Mouse (Mus musculus): Measurements from ENCODE around the gene Dhx15. TPM values are rescaled to one million over a fixed set of nuclear protein-coding genes. Genes with fewer than 3 reads are reported as not detected.

The Dhx15 gene
- polyA plus RNA-seq, 1 experiment from 2014 or later, result 112 TPM

- Histone ChIP-seq H3K9ac (ENCODE audit: low read depth, low read length) (no peak overlapping the region), H3K36me3 (ENCODE audit: control insufficient read depth, insufficient read depth, low read length) (no peaks in the 10 kb centered on the region), H3K4me1 (ENCODE audit: control insufficient read depth, insufficient read depth, low read length) (0 out of 2 replicates have a peak, but pooled peaks cover 1% of the 10 kb centered on the region), H3K4me2 (replicated peaks; ENCODE audit: low read depth, low read length) (no peak overlapping the region), H3K27ac (ENCODE audit: low read depth, low read length) (no peak overlapping the region), H3K4me3 (ENCODE audit: low read length) (no peak overlapping the region), H3K9me3 (ENCODE audit: control insufficient read depth, low read length) (no peaks in the 10 kb centered on the region), H3K27me3 (ENCODE audit: control insufficient read depth, insufficient read depth, low read length) (peaks cover 17% of the 10 kb centered on the region)
- WGBS, result 81% methylated on average over 4 of the region's 4 CpGs
- ATAC-seq (ENCODE audit: low FRiP score, low TSS enrichment), result no peak
Measured at GRCm38 (mm10) chr5:52117829-52118228, 72.5 kb downstream of the Dhx15 start.

GRCm38 (mm10) chr5:52116404-52116803 lies 73.9 kb downstream of the Dhx15 start:
- Histone ChIP-seq H3K4me3 (ENCODE audit: low read length) (peak overlapping the region; percentile 69), H3K27me3 (ENCODE audit: control insufficient read depth, insufficient read depth, low read length) (peaks cover 20% of the 10 kb centered on the region), H3K9me3 (ENCODE audit: control insufficient read depth, low read length) (no peaks in the 10 kb centered on the region), H3K36me3 (ENCODE audit: control insufficient read depth, insufficient read depth, low read length) (no peaks in the 10 kb centered on the region), H3K9ac (ENCODE audit: low read depth, low read length) (no peak overlapping the region), H3K27ac (ENCODE audit: low read depth, low read length) (no peak overlapping the region), H3K4me2 (replicated peaks; ENCODE audit: low read depth, low read length) (peak overlapping the region; percentile 100), H3K4me1 (ENCODE audit: control insufficient read depth, insufficient read depth, low read length) (0 out of 2 replicates have a peak, but pooled peaks cover 5% of the 10 kb centered on the region)
- ATAC-seq (ENCODE audit: low FRiP score, low TSS enrichment), result peak; percentile 4; the same call in 1 of the 2 replicates
- WGBS, result 3% methylated on average over 17 of the region's 17 CpGs

- H3K4me3 ChIP-seq (ENCODE audit: low read length), result peak overlapping the region; percentile 69
- H3K27me3 ChIP-seq (ENCODE audit: control insufficient read depth, insufficient read depth, low read length), result peaks cover 20% of the 10 kb centered on the region
- peak overlapping the region; percentile 100 for H3K4me2 ChIP-seq (replicated peaks; ENCODE audit: low read depth, low read length)
- WGBS, result under 1% methylated on average over 32 of the region's 53 CpGs
- no peak overlapping the region for H3K27ac ChIP-seq (ENCODE audit: low read depth, low read length)
- peak; percentile 88 for ATAC-seq (ENCODE audit: low FRiP score, low TSS enrichment)
- 0 out of 2 replicates have a peak, but pooled peaks cover 5% of the 10 kb centered on the region for H3K4me1 ChIP-seq (ENCODE audit: control insufficient read depth, insufficient read depth, low read length)
- H3K36me3 ChIP-seq (ENCODE audit: control insufficient read depth, insufficient read depth, low read length), result no peaks in the 10 kb centered on the region
- no peaks in the 10 kb centered on the region for H3K9me3 ChIP-seq (ENCODE audit: control insufficient read depth, low read length)
- peak overlapping the region; percentile 56 for H3K9ac ChIP-seq (ENCODE audit: low read depth, low read length)
Measured at GRCm38 (mm10) chr5:52115821-52116317, 74.4 kb downstream of the Dhx15 start.

- Histone ChIP-seq H3K9ac (ENCODE audit: low read depth, low read length) (no peak overlapping the region; the same call in 1 of the 2 replicates), H3K9me3 (ENCODE audit: control insufficient read depth, low read length) (no peaks in the 10 kb centered on the region), H3K4me1 (ENCODE audit: control insufficient read depth, insufficient read depth, low read length) (0 out of 2 replicates have a peak, but pooled peaks cover 5% of the 10 kb centered on the region), H3K27ac (ENCODE audit: low read depth, low read length) (no peak overlapping the region), H3K4me2 (replicated peaks; ENCODE audit: low read depth, low read length) (peak overlapping the region; percentile 100), H3K4me3 (ENCODE audit: low read length) (peak overlapping the region; percentile 69), H3K27me3 (ENCODE audit: control insufficient read depth, insufficient read depth, low read length) (peaks cover 24% of the 10 kb centered on the region), H3K36me3 (ENCODE audit: control insufficient read depth, insufficient read depth, low read length) (no peaks in the 10 kb centered on the region)
- under 1% methylated on average over 48 of the region's 48 CpGs for WGBS
- peak; percentile 18; the same call in 1 of the 2 replicates for ATAC-seq (ENCODE audit: low FRiP score, low TSS enrichment)
Measured at GRCm38 (mm10) chr5:52114751-52115451, 75.4 kb downstream of the Dhx15 start.

GRCm38 (mm10) chr5:52113851-52114731 lies 76.2 kb downstream of the Dhx15 start:
- H3K9me3 ChIP-seq (ENCODE audit: control insufficient read depth, low read length), result no peaks in the 10 kb centered on the region
- H3K4me1 ChIP-seq (ENCODE audit: control insufficient read depth, insufficient read depth, low read length), result 0 out of 2 replicates have a peak, but pooled peaks cover 5% of the 10 kb centered on the region
- no peak overlapping the region for H3K27ac ChIP-seq (ENCODE audit: low read depth, low read length)
- peak; percentile 22; the same call in 1 of the 2 replicates for ATAC-seq (ENCODE audit: low FRiP score, low TSS enrichment)
- under 1% methylated on average over 54 of the region's 54 CpGs for WGBS
- no peaks in the 10 kb centered on the region for H3K36me3 ChIP-seq (ENCODE audit: control insufficient read depth, insufficient read depth, low read length)
- H3K4me2 ChIP-seq (replicated peaks; ENCODE audit: low read depth, low read length), result peak overlapping the region; percentile 100
- H3K4me3 ChIP-seq (ENCODE audit: low read length), result peak overlapping the region; percentile 69
- H3K9ac ChIP-seq (ENCODE audit: low read depth, low read length), result peak overlapping the region; percentile 28; the same call in 1 of the 2 replicates
- peaks cover 28% of the 10 kb centered on the region for H3K27me3 ChIP-seq (ENCODE audit: control insufficient read depth, insufficient read depth, low read length)

- H3K4me1 ChIP-seq (ENCODE audit: control insufficient read depth, insufficient read depth, low read length), result 0 out of 2 replicates have a peak, but pooled peaks cover 5% of the 10 kb centered on the region
- no peaks in the 10 kb centered on the region for H3K36me3 ChIP-seq (ENCODE audit: control insufficient read depth, insufficient read depth, low read length)
- 1% methylated on average over 72 of the region's 73 CpGs for whole genome bisulfite sequencing
- H3K4me2 ChIP-seq (replicated peaks; ENCODE audit: low read depth, low read length), result peak overlapping the region; percentile 100
- H3K9me3 ChIP-seq (ENCODE audit: control insufficient read depth, low read length), result no peaks in the 10 kb centered on the region
- H3K27ac ChIP-seq (ENCODE audit: low read depth, low read length), result no peak overlapping the region
- peak overlapping the region; percentile 69 for H3K4me3 ChIP-seq (ENCODE audit: low read length)
- peak overlapping the region; percentile 47; the same call in 1 of the 2 replicates for H3K9ac ChIP-seq (ENCODE audit: low read depth, low read length)
- peaks cover 28% of the 10 kb centered on the region for H3K27me3 ChIP-seq (ENCODE audit: control insufficient read depth, insufficient read depth, low read length)
- 0 out of 2 replicates have a peak, but pooled peaks have one; percentile 18 for ATAC-seq (ENCODE audit: low FRiP score, low TSS enrichment)
Measured at GRCm38 (mm10) chr5:52112953-52113841, 77.1 kb downstream of the Dhx15 start.

GRCm38 (mm10) chr5:52112191-52112760 lies 78.0 kb downstream of the Dhx15 start:
- 0 out of 2 replicates have a peak, but pooled peaks cover 5% of the 10 kb centered on the region for H3K4me1 ChIP-seq (ENCODE audit: control insufficient read depth, insufficient read depth, low read length)
- H3K4me2 ChIP-seq (replicated peaks; ENCODE audit: low read depth, low read length), result peak overlapping the region; percentile 100
- H3K27ac ChIP-seq (ENCODE audit: low read depth, low read length), result no peak overlapping the region
- H3K9me3 ChIP-seq (ENCODE audit: control insufficient read depth, low read length), result no peaks in the 10 kb centered on the region
- H3K27me3 ChIP-seq (ENCODE audit: control insufficient read depth, insufficient read depth, low read length), result peaks cover 25% of the 10 kb centered on the region
- H3K9ac ChIP-seq (ENCODE audit: low read depth, low read length), result no peak overlapping the region
- ATAC-seq (ENCODE audit: low FRiP score, low TSS enrichment), result no peak
- H3K36me3 ChIP-seq (ENCODE audit: control insufficient read depth, insufficient read depth, low read length), result no peaks in the 10 kb centered on the region
- WGBS, result 11% methylated on average over 16 of the region's 16 CpGs
- peak overlapping the region; percentile 69; the same call in 1 of the 2 replicates for H3K4me3 ChIP-seq (ENCODE audit: low read length)
